Mouse (Mus musculus) T-cell, adult 66 days (primary cell): ENCODE results near the gene Polr2f. TPM values are rescaled to one million over a fixed set of nuclear protein-coding genes. Genes with fewer than 3 reads are reported as not detected.

Source experiments
- total RNA-seq, 2 experiments: library from RNA; stranded (reverse); gene quantifications; 3 replicates in 1 of 2; 4 replicates in 1 of 2; pipeline ENCODE4 v1.2.4; 2023

The Polr2f gene
- 10 to 100 TPM; 60.7 to 71.0 TPM for total RNA-seq

GRCm38 (mm10) chr15:79140866-79141565 lies at the start of gene Polr2f, which contains the start of gene 1700088E04Rik:
Gene Polr2f (plus strand): TSS chr15:79141009.
Gene 1700088E04Rik (minus strand): TSS chr15:79141253.

GRCm38 (mm10) chr15:79108421-79109320 lies 32.1 kb upstream of the Polr2f start, which contains the start of gene Micall1:
Gene Micall1 (plus strand): TSS chr15:79108898.

GRCm38 (mm10) chr15:79165140-79165539 lies 24.3 kb downstream of the Polr2f start, which contains the start of gene Sox10:
Gene Sox10 (minus strand): TSS chr15:79165240.

Other genes with a start within 250 kb of the Polr2f start
- 1 to 10 TPM; 1.2 to 2.0 TPM for gene Gm49510, start 241.3 kb upstream of the Polr2f start, total RNA-seq
- gene Sh3bp1, start 241.2 kb upstream of the Polr2f start, total RNA-seq = 100 to 1,000 TPM; 207 to 231 TPM
- gene Pdxp, start 227.1 kb upstream of the Polr2f start, total RNA-seq = 10 to 100 TPM; 17.9 to 18.1 TPM
- gene Lgals1, start 214.3 kb upstream of the Polr2f start, total RNA-seq = 100 to 1,000 TPM; 101 to 152 TPM
- 10 to 100 TPM; 48.4 to 52.5 TPM for gene Nol12, start 206.1 kb upstream of the Polr2f start, total RNA-seq
- 10 to 100 TPM; 42.7 to 53.7 TPM for gene Triobp, start 193.3 kb upstream of the Polr2f start, total RNA-seq
- gene H1f0, start 112.6 kb upstream of the Polr2f start, total RNA-seq = 1 to 10 TPM; 6.8 to 7.0 TPM
- not detected for gene Galr3, start 99.1 kb upstream of the Polr2f start, total RNA-seq
- 10 to 100 TPM; 36.0 to 37.8 TPM for gene Ankrd54, start 78.1 kb upstream of the Polr2f start, total RNA-seq
- gene Eif3l, start 65.8 kb upstream of the Polr2f start, total RNA-seq = 100 to 1,000 TPM; 120 to 124 TPM
- gene Micall1, start 32.1 kb upstream of the Polr2f start, total RNA-seq = 10 to 100 TPM; 53.3 to 55.5 TPM
- not detected for gene 1700088E04Rik, start 244 bp downstream of the Polr2f start, total RNA-seq
- not detected for gene Sox10, start 24.2 kb downstream of the Polr2f start, total RNA-seq
- 10 to 100 TPM; 22.3 to 25.8 TPM for gene Pick1, start 88.2 kb downstream of the Polr2f start, total RNA-seq
- gene Gm49486, start 88.4 kb downstream of the Polr2f start, total RNA-seq = 1 to 10 TPM in 1 of 2 experiments, under 1 TPM in 1; 0.50 to 1.4 TPM
- gene Slc16a8, start 113.8 kb downstream of the Polr2f start, total RNA-seq = not detected
- 1 to 10 TPM; 1.9 to 2.4 TPM for gene Baiap2l2, start 144.5 kb downstream of the Polr2f start, total RNA-seq
- 10 to 100 TPM; 12.7 to 16.7 TPM for gene Pla2g6, start 187.4 kb downstream of the Polr2f start, total RNA-seq
- gene Maff, start 205.6 kb downstream of the Polr2f start, total RNA-seq = 100 to 1,000 TPM in 1 of 2 experiments, 10 to 100 TPM in 1; 65.3 to 114 TPM